Mouse (Mus musculus): ENCODE data around the gene Clcn5.

- TF ChIP-seq CTCF (IDR thresholded peaks at IDR 0.05; ENCODE audit: control insufficient read depth, insufficient read depth, insufficient read length) = no peak
- TF ChIP-seq USF1 (IDR thresholded peaks at IDR 0.05; ENCODE audit: low read depth) = no peak
These were observed 197.4 kb downstream of the Clcn5 start for GRCm38 (mm10) chrX:7121618-7122280.

All from C2C12 (cell line).